Mouse (Mus musculus): ENCODE measurements at regions not wholly inside any gene's neighbourhood (a gene's known extent, or its start where the extent isn't known, plus 50 kb on each side); places are given as distances from the start of the nearest gene placed in this dataset.

DNA sequence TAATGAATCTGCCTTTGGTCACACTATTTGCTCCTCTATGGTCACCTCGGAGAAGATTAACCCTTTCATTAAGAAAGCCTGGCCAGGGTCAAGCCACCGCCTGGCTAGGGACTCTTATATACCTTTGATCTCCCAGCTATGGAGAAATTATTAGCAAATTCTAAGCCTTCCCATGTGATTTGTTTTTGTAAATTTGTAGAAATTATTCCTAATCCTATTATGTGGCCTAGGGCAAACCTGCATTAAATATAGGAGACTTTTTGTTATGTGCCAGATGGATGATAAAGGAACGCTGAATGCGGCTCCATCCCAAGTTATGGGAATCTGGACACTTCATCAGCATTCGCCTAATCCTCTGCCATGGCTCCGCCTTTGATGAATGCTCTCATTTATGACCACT is 70.4 kb upstream of the Tmco5 start:
- no peak for DNase-seq (ENCODE audit: low spot score in 2 of 2)

DNA sequence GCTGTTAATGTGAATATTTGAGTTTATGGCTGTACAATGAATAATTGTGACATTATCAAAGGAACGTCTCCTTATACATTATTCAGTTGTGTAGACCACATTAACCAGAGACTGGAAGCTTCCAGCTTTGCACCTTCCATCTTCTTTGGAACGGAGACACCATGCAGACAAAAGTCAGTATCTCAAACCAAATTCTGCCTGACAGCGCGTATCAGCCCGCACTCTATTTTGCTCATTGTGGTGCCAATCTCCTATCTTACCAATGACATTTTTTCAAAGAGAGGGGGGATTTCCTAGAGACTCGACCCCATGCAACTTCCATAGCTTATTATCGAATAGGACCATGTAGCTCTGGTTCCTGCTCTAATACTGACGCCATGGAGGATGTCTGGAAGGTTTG is 69.9 kb upstream of the Tmco5 start:
- no peak for DNase-seq (ENCODE audit: low spot score in 2 of 2)

DNA sequence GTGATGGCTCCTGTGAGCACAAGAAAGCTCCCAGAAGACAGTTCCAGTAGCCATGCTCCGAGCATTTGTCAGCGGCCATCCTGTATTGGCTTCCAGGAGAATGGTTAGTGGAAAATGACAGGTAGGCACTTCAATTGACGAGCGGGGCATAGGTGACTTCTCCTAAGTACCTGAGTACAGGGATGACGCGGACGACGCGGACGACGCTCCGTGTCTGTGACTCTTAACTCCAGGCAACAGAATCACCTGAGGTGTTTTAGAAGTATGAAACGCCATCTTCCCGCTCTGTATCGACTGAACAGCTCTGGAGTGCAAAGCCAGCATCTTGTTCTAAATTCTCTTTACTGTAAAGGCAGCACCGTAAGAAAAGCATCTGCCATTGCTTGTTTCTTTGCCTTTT is 68.4 kb upstream of the Tmco5 start:
- DNase-seq (ENCODE audit: low spot score in 2 of 2) = no peak

DNA sequence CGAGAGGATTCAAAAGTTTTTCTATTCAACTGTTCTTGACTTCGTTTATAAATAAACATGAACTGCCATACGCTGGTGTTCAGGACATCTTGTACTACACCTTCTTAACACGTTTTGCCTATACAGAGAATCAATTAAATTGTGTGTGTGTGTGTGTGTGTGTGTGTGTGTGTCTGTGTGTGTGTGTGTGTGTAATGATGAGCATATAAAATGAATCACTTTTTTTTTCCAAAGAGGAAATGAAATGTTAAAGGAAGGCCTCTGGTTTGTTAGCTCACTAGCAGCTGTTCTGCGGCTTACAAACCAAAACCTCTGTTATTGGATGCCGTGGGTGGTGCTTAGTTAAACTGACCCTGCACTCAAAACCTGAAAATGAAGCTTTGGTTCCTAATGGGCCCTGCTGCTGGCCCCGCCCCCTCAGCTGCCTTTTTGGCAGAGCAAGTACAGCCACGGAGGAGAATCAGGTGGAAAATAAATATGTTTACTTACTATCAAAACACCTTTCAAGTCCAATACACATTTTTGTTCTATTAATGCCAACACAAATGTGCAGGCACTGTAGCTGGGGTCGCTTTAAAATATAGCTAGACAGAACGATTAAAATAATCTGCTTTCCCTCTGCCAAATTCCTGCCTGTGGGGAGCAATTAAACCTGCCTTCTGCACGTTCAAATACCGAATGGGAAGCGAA is 65.5 kb upstream of the Tmco5 start:
- DNase-seq (ENCODE audit: low spot score in 2 of 2) = no peak

DNA sequence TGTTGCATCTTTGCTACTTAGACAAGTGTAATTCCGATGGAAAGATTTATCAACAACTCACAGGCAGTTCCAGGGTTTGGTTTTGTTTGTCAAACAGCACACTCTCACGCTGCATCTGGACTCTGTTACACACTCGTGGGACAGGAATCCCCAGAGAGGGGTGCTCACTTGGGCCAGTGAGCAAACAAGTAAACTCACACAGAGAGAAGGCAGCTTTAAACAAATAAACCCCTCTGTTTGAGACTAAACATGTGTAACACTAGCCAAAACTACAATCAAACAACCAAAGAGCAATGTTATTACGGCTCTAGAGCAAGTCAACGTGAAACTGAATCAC is 65.0 kb upstream of the Tmco5 start:
- no peak for DNase-seq (ENCODE audit: low spot score in 2 of 2)

DNA sequence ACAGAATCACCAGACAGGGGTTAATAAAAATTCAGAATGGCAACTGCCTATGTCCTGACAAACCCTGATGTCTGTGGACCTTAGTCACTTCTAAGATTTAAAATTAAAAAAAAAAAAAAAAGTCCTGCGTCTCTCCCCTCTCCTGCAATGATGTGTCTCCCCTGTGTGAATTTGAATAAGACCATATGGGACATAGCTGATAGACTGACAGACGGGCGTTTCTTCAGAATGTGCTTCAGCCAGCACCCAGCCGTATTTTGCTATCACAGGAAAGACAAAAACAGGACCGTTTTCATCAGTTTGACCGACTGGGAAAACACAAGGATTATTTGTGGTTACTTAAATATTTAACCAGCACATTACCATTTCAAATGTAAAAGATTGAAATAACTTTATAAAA is 61.4 kb upstream of the Tmco5 start:
- DNase-seq (ENCODE audit: low spot score in 2 of 2) = no peak

DNA sequence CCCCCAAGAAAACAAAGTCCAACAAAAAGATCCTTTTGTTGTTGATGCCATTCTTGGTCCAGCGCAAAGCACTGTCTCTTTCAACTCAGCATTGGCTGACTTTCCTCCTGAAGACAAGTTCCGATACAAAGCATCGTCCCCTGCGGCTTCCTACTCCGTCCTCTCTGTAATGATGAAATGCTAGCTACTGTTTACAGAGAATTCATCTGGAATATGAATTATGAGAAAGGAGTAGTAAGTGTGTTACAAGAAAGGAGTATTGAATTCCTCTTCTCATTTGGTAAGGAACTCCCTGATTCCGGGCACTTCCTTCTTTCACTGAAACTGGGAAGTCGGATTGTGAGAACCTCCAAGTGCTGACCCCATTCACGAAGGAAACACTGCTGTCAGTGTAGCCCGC is 60.9 kb upstream of the Tmco5 start:
- no peak for DNase-seq (ENCODE audit: low spot score in 2 of 2)

DNA sequence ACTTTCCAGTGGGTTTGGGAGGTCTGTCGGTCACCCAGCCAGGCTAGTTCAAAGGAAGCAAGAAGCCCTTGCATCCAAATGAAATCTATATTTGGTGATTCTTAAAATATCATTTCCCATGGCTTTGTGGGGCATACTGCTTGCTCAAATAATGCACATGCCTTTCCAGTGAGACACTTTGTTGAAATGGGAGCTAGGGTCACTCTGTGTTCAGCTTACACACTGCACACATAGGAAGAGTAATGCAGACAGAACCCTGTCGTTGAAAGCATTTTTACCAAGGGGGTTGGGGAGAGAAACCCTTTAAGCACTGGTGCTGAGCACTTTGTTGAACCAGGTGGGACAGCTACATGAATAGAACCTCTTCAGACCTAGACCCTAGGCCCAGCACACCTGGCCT is 59.9 kb upstream of the Tmco5 start:
- no peak for DNase-seq (ENCODE audit: low spot score in 2 of 2)

DNA sequence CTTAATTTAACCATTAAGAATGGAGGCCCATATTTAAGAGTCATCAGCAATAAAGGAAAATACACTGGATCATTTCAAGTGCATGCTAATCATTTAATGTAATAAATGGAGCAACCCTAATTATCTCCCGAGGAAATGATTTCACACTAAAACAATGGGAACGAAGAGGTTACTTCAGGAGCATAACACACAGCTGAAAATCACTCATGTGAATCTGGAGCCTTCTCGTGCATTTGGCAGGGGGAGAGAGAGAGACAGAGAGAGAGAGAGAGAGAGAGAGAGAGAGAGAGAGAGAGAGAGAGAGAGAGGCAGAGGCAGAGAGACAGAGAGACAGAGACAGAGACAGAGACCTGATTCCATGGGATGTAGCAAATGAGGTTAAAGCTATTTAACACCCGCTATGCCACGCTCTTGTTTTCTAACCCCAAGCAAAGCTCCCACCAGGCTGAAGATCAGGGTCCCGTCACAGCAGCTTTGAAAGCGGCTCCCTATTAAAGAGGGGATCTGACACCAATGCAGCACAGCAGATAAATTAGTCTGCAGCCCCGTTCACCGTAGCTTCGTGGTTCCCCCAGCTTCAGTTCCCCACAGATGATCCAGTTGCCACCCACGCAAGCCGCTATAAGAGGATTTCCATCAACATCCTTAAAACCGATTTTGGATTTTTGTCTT is 59.3 kb upstream of the Tmco5 start:
- DNase-seq (ENCODE audit: low spot score in 2 of 2) = no peak

DNA sequence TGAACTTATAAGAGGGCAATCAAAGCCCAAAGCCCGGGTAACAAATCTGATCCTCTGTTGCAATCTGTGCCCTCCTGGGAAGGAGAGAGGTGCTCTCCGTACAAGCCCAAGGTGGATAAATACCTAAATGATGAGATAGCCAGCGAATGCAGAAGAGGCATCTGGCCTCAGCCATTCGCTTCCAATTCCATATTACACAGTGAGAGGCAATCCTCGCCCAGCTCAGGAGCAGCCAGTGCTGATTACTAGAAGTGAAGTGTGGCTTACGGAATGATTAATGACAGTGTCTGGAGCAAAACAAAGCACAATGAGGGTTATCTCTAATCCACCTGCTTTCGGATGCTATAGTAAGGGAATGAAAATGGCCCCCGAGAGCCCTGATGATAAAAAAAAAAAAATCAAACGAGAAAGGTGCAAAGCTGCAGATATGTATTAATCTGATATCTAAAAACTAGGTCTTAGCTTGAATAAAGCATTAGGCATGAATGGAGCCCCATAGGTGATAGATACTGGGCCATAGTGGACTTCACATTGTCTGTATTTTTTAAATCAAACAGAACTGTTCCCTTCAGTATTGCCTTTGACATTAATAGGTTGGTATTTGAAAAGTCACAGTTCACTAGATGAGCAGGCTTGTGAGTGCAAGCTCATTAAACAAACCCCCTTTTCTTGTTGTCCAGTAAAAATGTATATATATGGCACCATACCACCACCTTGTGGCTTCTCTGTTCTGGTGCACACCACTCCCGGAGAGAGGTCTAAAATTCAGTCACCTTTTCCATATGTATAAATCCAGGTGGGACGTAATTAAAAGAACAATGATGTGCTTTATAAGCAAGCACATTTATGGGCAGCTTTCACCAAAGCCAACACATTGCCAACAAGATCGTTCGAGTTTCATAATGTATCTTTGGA is 57.4 kb upstream of the Tmco5 start:
- DNase-seq (ENCODE audit: low spot score in 2 of 2) = no peak

Measured in spleen, postnatal 10 days (tissue).